In the genomic region with DNA sequence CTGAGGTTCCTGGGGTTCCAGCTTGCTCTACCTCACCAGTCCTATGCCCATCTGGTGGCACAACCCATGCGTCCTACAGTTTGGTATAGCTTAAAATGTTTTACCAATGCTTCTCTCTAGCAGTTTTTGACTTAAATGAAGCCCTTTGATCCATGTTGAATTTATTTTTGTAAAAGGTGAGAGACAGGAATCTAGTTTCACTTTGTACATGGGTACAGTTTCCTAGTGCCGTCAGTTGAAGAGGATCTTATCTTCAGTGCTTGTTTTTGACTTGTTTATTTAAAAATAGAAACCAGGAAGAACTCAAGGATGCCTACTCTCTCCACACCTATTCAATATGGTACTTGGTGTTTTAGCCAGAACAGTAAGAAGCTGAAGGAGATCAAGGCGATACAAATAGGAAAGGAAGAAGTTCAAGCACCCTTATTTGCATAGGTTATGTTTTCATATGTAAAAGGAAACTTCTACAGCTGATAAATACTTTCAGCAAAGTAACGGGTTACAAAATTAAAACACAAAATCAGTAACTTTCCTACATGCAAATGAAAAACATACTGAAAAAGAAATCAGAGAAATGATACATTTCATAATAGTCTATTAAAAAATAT, we compare ENCODE assay signal across 15 mouse cellular contexts.
"Had no signal": no experiment of that assay in that cellular context is flagged by ENCODE, and none has a peak within 500 bp of the region (broad histone marks: within the 10 kb centered on the region; RNA-seq: fewer than 3 reads in every experiment).

No protein-coding gene starts in this region.

- H3K27ac ChIP-seq: kidney, postnatal 0 days; limb, embryonic 12.5 days; limb, embryonic 15.5 days; liver, embryonic 12.5 days; liver, embryonic 15.5 days; midbrain, embryonic 12.5 days; midbrain, embryonic 15.5 days; neural tube, embryonic 13.5 days had no signal

- ATAC-seq: midbrain, embryonic 15.5 days had no signal

- H3K4me3 ChIP-seq: limb, embryonic 12.5 days; limb, embryonic 15.5 days; liver, embryonic 12.5 days; liver, embryonic 15.5 days; midbrain, embryonic 12.5 days; midbrain, embryonic 15.5 days; neural tube, embryonic 13.5 days had no signal

- DNase-seq: kidney, adult 2 months; kidney, postnatal 25 days; left cerebral cortex, postnatal 4 days; lung, adult 2 months; lung, postnatal 14 days; lung, postnatal 4 days; thymus, postnatal 25 days had no signal
